Mouse (Mus musculus): ENCODE data around the gene Lrrk2.

GRCm38 (mm10) chr15:91651493-91651892 lies 21.5 kb upstream of the Lrrk2 start:
- TF ChIP-seq POLR2A (IDR thresholded peaks at IDR 0.05; ENCODE audit: low read depth, low read length) = no peak
- TF ChIP-seq CTCF (conservative IDR thresholded peaks at IDR 0.05; ENCODE audit: insufficient read depth, insufficient read length, low read depth, low read length) = no peak

Data from kidney, adult 2 months (tissue).